Mouse (Mus musculus) lung, postnatal 0 days (tissue): ENCODE results near the gene Ercc6l.

Experiments used
- CTCF ChIP-seq: IDR thresholded peaks from 2 replicates; pipeline ENCODE4 v1.5.1; 2016; ENCODE audit warnings: antibody characterized with exemption, mild to moderate bottlenecking
- EP300 ChIP-seq: IDR thresholded peaks from 2 replicates; pipeline ENCODE4 v1.6.1; 2016; ENCODE audit warnings: antibody characterized with exemption, mild to moderate bottlenecking, control low read depth

DNA sequence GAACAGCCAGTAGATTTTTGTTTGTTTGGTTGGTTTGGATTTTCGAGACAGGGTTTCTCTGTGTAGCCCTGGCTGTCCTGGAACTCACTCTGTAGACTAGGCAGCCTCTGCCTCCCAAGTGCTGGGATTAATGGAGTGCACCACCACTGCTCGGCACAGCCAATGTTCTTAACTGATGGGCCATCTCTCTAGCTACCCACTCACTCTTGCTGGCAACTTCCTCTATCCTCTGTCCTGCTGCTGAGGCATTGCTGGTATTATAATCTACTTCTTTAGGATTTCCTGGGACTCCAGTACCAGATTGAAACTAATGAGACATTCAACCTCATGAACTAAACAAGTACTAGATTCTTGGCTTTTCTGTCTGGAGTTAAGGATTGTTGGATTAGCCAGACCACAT lies 3.6 kb upstream of the Ercc6l start:
- no peak for TF ChIP-seq CTCF
- TF ChIP-seq EP300: no peak
